In the genomic region with DNA sequence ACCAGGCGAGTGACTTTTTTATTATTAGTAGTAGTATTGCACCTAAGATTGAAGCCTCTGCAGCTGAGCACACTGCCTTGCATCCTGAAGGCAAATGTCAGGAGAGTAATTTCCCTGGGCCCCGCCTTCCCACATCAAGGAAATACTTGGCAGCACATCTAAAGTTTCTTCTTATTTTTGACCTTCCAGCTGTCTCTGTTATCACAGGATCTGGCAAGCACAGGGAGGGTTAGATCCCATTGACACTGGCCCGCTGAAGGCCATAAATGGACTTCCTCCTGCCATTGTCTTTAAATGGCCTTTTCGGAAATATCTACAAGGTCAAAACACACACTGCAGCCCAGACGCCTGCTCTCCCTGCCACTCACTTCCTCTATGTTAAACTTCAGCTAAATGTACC, we compare ENCODE assay signal across 14 mouse cellular contexts.
A peak's percentile ranks its signal among the peaks of the same experiment; 100 is the strongest.
DNase-seq lines count a peak whose midpoint lies in the region; ATAC-seq lines count a peak whose summit lies in the region.
"Had no signal": no experiment of that assay in that cellular context is flagged by ENCODE, and none has a peak within 500 bp of the region (broad histone marks: within the 10 kb centered on the region; RNA-seq: fewer than 3 reads in every experiment).

No protein-coding gene starts in this region.

- H3K9me3 ChIP-seq in heart, embryonic 12.5 days (replicated peaks), result no peaks in the 10 kb centered on the region
- H3K9me3 ChIP-seq in intestine, embryonic 16.5 days (ENCODE audit: control insufficient read depth, low read length), result no peaks in the 10 kb centered on the region
- no peaks in the 10 kb centered on the region for H3K9me3 ChIP-seq in hindbrain, embryonic 14.5 days (ENCODE audit: control insufficient read depth, low read length)
- H3K9me3 ChIP-seq in hindbrain, embryonic 10.5 days, result no peaks in the 10 kb centered on the region
- H3K9me3 ChIP-seq: hindbrain, embryonic 15.5 days; midbrain, embryonic 15.5 days had no signal

- H3K36me3 ChIP-seq in heart, embryonic 12.5 days, result no peaks in the 10 kb centered on the region
- H3K36me3 ChIP-seq in intestine, embryonic 16.5 days (ENCODE audit: control insufficient read depth, insufficient read depth, low read length), result no peaks in the 10 kb centered on the region
- no peaks in the 10 kb centered on the region for H3K36me3 ChIP-seq in hindbrain, embryonic 14.5 days (replicated peaks; ENCODE audit: control insufficient read depth, insufficient read depth)
- H3K36me3 ChIP-seq in hindbrain, embryonic 10.5 days, result no peaks in the 10 kb centered on the region
- H3K36me3 ChIP-seq: hindbrain, embryonic 15.5 days; midbrain, embryonic 15.5 days had no signal

- no peak overlapping the region for H3K4me2 ChIP-seq in heart, embryonic 12.5 days
- no peak overlapping the region for H3K4me2 ChIP-seq in intestine, embryonic 16.5 days (ENCODE audit: low read depth, low read length)
- H3K4me2 ChIP-seq in hindbrain, embryonic 14.5 days (replicated peaks), result no peak overlapping the region
- H3K4me2 ChIP-seq: hindbrain, embryonic 15.5 days; midbrain, embryonic 15.5 days had no signal

- 55% methylated on average over 5 of the region's 5 CpGs for WGBS in heart, embryonic 12.5 days
- 53% methylated on average over 5 of the region's 5 CpGs for WGBS in intestine, embryonic 16.5 days
- WGBS in hindbrain, embryonic 14.5 days, result 79% methylated on average over 5 of the region's 5 CpGs
- WGBS in hindbrain, embryonic 10.5 days, result 77% methylated on average over 5 of the region's 5 CpGs

- 0 out of 2 replicates have a peak, but pooled peaks cover 3% of the 10 kb centered on the region for H3K27me3 ChIP-seq in heart, embryonic 12.5 days (replicated peaks)
- H3K27me3 ChIP-seq in intestine, embryonic 16.5 days (replicated peaks; ENCODE audit: control insufficient read depth, insufficient read depth, low read length), result no peaks in the 10 kb centered on the region
- H3K27me3 ChIP-seq in hindbrain, embryonic 14.5 days (ENCODE audit: control insufficient read depth, insufficient read depth, low read length), result peaks cover 3% of the 10 kb centered on the region; the same call in 1 of the 2 replicates
- no peaks in the 10 kb centered on the region; the same call in 1 of the 2 replicates for H3K27me3 ChIP-seq in hindbrain, embryonic 10.5 days (ENCODE audit: insufficient read depth, poor library complexity, severe bottlenecking)
- H3K27me3 ChIP-seq: Patski had no signal

- H3K27ac ChIP-seq in heart, embryonic 12.5 days (ENCODE audit: poor library complexity, severe bottlenecking), result no peak overlapping the region
- peak overlapping the region; percentile 62; the same call in 1 of the 2 replicates for H3K27ac ChIP-seq in intestine, embryonic 16.5 days (ENCODE audit: low read length)
- no peak overlapping the region for H3K27ac ChIP-seq in hindbrain, embryonic 14.5 days
- H3K27ac ChIP-seq in hindbrain, embryonic 10.5 days, result no peak overlapping the region
- H3K27ac ChIP-seq: gastrocnemius, adult 2 months; hindbrain, embryonic 15.5 days; liver, embryonic 14.5 days; midbrain, embryonic 15.5 days had no signal

- H3K4me1 ChIP-seq in heart, embryonic 12.5 days (replicated peaks), result peaks cover 9% of the 10 kb centered on the region
- peaks cover 13% of the 10 kb centered on the region for H3K4me1 ChIP-seq in intestine, embryonic 16.5 days (ENCODE audit: control insufficient read depth, insufficient read depth, low read length)
- peaks cover 7% of the 10 kb centered on the region; the same call in 1 of the 2 replicates for H3K4me1 ChIP-seq in hindbrain, embryonic 14.5 days (replicated peaks; ENCODE audit: control insufficient read depth, insufficient read depth, low read length)
- H3K4me1 ChIP-seq in hindbrain, embryonic 10.5 days (replicated peaks), result peaks cover 13% of the 10 kb centered on the region

- no peak overlapping the region for H3K9ac ChIP-seq in heart, embryonic 12.5 days
- no peak overlapping the region for H3K9ac ChIP-seq in intestine, embryonic 16.5 days (ENCODE audit: low read depth, low read length)
- H3K9ac ChIP-seq in hindbrain, embryonic 14.5 days, result no peak overlapping the region
- H3K9ac ChIP-seq: hindbrain, embryonic 15.5 days; liver, embryonic 14.5 days; midbrain, embryonic 15.5 days had no signal

- no peak for ATAC-seq in heart, embryonic 12.5 days (ENCODE audit: insufficient number of reproducible peaks, low FRiP score)
- peak; percentile 53 for ATAC-seq in intestine, embryonic 16.5 days
- no peak for ATAC-seq in hindbrain, embryonic 14.5 days (ENCODE audit: low FRiP score)
- ATAC-seq in inflammation-experienced regulatory T-cells, adult 6 months, result no peak
- ATAC-seq: midbrain, embryonic 15.5 days; Patski had no signal

- intact Hi-C loops in heart, postnatal 10 days (cut with DNase I), result no loop called here

- H3K4me3 ChIP-seq in heart, embryonic 12.5 days, result no peak overlapping the region
- H3K4me3 ChIP-seq in intestine, embryonic 16.5 days (ENCODE audit: low read length), result no peak overlapping the region
- no peak overlapping the region for H3K4me3 ChIP-seq in hindbrain, embryonic 14.5 days (replicated peaks; ENCODE audit: low read length)
- no peak overlapping the region for H3K4me3 ChIP-seq in hindbrain, embryonic 10.5 days
- H3K4me3 ChIP-seq: gastrocnemius, adult 2 months; hindbrain, embryonic 15.5 days; midbrain, embryonic 15.5 days had no signal

- peak; percentile 18 to 24 for DNase-seq in heart, postnatal 10 days
- DNase-seq in adrenal gland, adult 18-20 months (ENCODE audit: low spot score in 2 of 2), result peak; percentile 30 to 46
- peak; percentile 50 to 66 for DNase-seq in kidney, postnatal 36 days
- no peak for DNase-seq in hindbrain, embryonic 14.5 days (ENCODE audit: low spot score)
- DNase-seq in hindbrain, embryonic 10.5 days (ENCODE audit: low spot score), result no peak
- DNase-seq: cerebellum, adult 2 months; gastrocnemius, adult 2 months had no signal

Comparison
In these comparisons a context has a peak if more than half of its experiments do, and no peak if none do; other contexts are left out.
1. DNase-seq: peak in heart, postnatal 10 days (2 of 2), adrenal gland, adult 18-20 months (2 of 2) and kidney, postnatal 36 days (2 of 2); none in hindbrain, embryonic 14.5 days (single experiment) and hindbrain, embryonic 10.5 days (single experiment).